Mouse (Mus musculus): ENCODE measurements around the gene Rora. TPM values are rescaled to one million over a fixed set of nuclear protein-coding genes. Genes with fewer than 3 reads are reported as not detected.

Gene Rora
- polyA plus RNA-seq, 1 experiment from 2014 or later, result 7.8 TPM

DNA sequence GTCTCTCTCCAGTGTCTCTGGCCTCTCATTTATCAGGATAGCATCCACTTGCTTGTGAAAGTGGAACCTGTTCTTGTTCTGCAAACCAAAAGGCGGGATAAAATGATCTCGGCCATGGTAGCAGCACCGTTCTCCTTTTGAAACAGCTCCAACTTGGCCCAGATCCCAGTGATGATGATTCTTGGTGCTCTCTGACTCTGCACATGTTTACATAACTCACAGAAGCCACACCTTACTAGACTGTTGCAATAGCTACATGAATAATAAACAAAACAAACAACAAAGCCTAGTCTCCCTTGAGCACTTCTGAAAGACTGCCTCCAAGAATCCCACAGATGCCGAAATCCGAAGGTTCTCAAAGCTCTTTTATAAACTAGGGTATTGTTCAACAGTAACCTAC lies 357.3 kb downstream of the Rora start:
- no peaks in the 10 kb centered on the region for H3K9me3 ChIP-seq (replicated peaks)
- H3K9ac ChIP-seq, result no peak overlapping the region
- 83% methylated on average over 5 of the region's 5 CpGs for WGBS
- no peaks in the 10 kb centered on the region for H3K27me3 ChIP-seq
- ATAC-seq (ENCODE audit: low FRiP score), result no peak
- H3K36me3 ChIP-seq, result no peaks in the 10 kb centered on the region
- no peak overlapping the region for H3K4me2 ChIP-seq (replicated peaks)
- H3K4me1 ChIP-seq, result no peaks in the 10 kb centered on the region
- H3K27ac ChIP-seq, result no peak overlapping the region
- H3K4me3 ChIP-seq, result no peak overlapping the region

DNA sequence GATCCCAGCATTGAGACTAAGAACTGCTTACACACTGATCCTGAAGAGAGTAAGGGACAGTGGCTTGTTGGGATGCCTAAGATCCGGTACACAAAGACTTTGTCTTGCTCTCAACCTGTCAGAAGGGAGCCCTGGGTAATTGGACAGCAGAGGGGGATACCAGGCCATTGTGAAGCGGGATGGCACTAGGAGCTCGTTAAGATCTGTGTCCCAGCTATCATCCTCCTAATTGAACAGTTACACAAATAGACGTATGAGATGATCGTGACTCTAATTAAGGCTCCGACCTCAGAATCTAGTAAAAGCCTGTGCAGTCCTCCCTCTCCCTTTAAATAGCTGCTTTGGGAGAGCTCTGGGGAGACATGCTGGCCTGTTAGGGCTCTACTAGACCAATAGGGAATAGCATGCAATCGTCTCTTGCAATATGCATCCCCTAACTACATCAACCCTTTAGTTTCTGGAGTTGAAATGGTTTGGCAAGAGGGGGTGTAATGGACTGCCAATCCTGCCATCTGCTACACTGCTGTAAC lies 359.7 kb downstream of the Rora start:
- Histone ChIP-seq H3K27me3 (no peaks in the 10 kb centered on the region), H3K36me3 (no peaks in the 10 kb centered on the region), H3K4me2 (replicated peaks) (no peak overlapping the region), H3K9me3 (replicated peaks) (no peaks in the 10 kb centered on the region), H3K27ac (no peak overlapping the region), H3K4me3 (no peak overlapping the region), H3K9ac (no peak overlapping the region), H3K4me1 (no peaks in the 10 kb centered on the region)
- no peak for ATAC-seq (ENCODE audit: low FRiP score)
- 84% methylated on average over 7 of the region's 7 CpGs for WGBS

DNA sequence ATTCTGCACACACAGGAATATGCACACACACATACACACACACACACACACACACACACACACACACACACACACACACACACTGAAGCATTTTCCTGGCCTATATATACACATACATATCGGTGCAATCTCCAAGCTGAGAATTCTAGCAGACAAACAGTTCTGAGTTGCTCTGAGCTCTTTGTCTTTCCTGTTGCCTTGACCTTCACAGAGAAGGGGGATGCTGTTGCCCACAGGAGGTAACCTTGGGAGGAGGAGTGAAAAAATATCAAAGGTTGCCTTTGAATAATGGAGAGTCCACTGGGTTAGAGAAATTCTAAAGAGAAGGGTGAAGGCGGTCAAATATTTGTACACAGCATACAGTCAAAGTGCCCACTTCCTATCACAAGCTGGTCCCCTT lies 360.6 kb downstream of the Rora start:
- no peaks in the 10 kb centered on the region for H3K9me3 ChIP-seq (replicated peaks)
- no peak overlapping the region for H3K27ac ChIP-seq
- no peaks in the 10 kb centered on the region for H3K27me3 ChIP-seq
- H3K9ac ChIP-seq, result no peak overlapping the region
- no peaks in the 10 kb centered on the region for H3K36me3 ChIP-seq
- H3K4me3 ChIP-seq, result no peak overlapping the region
- WGBS, result 85% methylated on average over 2 of the region's 2 CpGs
- no peaks in the 10 kb centered on the region for H3K4me1 ChIP-seq
- no peak for ATAC-seq (ENCODE audit: low FRiP score)
- H3K4me2 ChIP-seq (replicated peaks), result no peak overlapping the region

DNA sequence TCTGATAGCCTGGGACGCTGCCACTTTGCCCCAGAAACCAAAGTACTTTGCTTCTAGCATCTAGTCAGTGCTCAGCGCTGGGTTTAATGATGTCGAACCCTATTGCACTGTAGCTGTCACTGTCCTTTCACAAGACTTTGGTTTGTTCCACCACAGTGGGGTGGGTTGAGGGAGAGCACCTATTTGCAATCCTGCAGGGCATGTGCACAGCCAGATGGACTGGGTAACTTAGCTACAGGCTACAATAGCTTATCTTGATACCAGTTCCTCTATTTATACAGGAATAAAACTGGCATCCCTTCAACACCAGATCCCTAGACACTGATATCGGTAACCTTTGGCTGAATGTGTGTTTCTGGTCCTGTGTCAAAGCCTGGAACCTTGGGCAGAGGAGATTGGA lies 366.8 kb downstream of the Rora start:
- Histone ChIP-seq H3K27me3 (no peaks in the 10 kb centered on the region), H3K36me3 (no peaks in the 10 kb centered on the region), H3K27ac (no peak overlapping the region), H3K4me1 (no peaks in the 10 kb centered on the region), H3K4me3 (no peak overlapping the region), H3K9ac (no peak overlapping the region), H3K4me2 (replicated peaks) (no peak overlapping the region), H3K9me3 (replicated peaks) (no peaks in the 10 kb centered on the region; the same call in 1 of the 2 replicates)
- WGBS, result 96% methylated on average over 4 of the region's 4 CpGs
- no peak for ATAC-seq (ENCODE audit: low FRiP score)

DNA sequence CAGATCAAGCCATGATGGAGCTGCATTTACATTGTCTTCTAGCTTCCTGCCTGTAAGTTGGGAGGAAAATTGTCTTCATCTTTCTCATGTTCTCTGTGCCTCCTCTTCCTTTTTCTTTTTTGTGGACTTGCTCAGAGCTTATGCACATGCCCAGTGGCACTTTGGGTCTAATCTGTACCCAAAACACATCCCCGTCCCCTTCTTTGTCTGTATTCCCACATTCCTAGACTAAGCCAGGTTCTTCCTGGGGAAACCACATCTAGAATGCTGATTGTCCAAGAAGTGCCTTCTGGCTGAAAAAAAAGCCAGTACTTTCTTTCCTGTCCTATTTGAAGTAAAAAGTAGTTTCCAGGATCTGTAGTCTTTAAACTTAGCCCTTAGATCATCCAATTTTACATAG lies 367.9 kb downstream of the Rora start:
- H3K27ac ChIP-seq, result no peak overlapping the region
- 97% methylated on average over 1 of the region's 1 CpGs for WGBS
- no peaks in the 10 kb centered on the region for H3K27me3 ChIP-seq
- no peaks in the 10 kb centered on the region; the same call in 1 of the 2 replicates for H3K9me3 ChIP-seq (replicated peaks)
- no peak for ATAC-seq (ENCODE audit: low FRiP score)
- no peaks in the 10 kb centered on the region for H3K4me1 ChIP-seq
- no peak overlapping the region for H3K4me3 ChIP-seq
- no peak overlapping the region for H3K9ac ChIP-seq
- H3K4me2 ChIP-seq (replicated peaks), result no peak overlapping the region
- no peaks in the 10 kb centered on the region for H3K36me3 ChIP-seq

DNA sequence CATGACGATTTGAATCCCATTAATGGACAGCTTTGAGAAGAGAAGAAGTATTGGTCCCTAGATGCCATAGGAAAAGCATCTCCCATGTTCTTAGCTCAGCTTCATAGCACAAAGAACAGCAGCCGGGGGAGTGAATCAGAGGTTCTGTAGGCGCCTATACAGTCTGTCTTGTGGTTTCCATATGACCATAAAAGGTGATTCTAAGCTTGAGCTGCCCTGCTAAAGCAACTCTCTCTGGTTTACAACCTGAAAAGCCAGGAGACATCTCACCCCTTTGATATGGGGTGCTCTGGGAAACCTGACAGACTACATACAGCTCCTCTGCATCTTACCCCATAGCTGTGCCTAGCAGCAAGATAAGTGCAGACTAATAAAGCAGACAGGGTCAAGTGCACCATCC lies 369.7 kb downstream of the Rora start:
- ATAC-seq (ENCODE audit: low FRiP score), result no peak
- no peak overlapping the region for H3K27ac ChIP-seq
- WGBS, result 87% methylated on average over 3 of the region's 3 CpGs
- H3K4me3 ChIP-seq, result no peak overlapping the region
- H3K4me1 ChIP-seq, result no peaks in the 10 kb centered on the region
- H3K27me3 ChIP-seq, result no peaks in the 10 kb centered on the region
- H3K9ac ChIP-seq, result no peak overlapping the region
- no peaks in the 10 kb centered on the region for H3K36me3 ChIP-seq
- H3K4me2 ChIP-seq (replicated peaks), result no peak overlapping the region
- H3K9me3 ChIP-seq (replicated peaks), result no peaks in the 10 kb centered on the region; the same call in 1 of the 2 replicates

DNA sequence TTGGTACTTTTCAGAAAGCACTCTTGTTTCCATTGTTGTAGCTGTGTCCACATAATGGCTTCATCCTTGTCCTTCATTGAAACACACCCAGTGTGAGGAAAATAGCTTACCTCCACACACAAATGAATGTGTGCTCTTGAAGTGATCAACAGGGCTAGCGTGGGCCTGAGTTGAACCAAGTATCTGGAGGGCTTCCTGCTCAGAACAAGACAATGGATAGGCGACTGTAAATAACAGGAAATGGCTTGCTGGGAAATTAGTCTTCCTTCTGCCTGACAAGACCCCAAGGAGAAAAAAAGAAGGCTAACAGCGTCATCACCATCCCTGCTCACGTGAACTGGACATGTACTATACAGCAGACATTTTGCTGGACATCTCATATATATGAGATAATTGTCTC lies 374.6 kb downstream of the Rora start:
- H3K4me2 ChIP-seq (replicated peaks), result no peak overlapping the region
- H3K27ac ChIP-seq, result no peak overlapping the region
- 78% methylated on average over 4 of the region's 4 CpGs for WGBS
- ATAC-seq (ENCODE audit: low FRiP score), result no peak
- no peaks in the 10 kb centered on the region for H3K4me1 ChIP-seq
- no peak overlapping the region for H3K9ac ChIP-seq
- no peaks in the 10 kb centered on the region for H3K36me3 ChIP-seq
- no peaks in the 10 kb centered on the region; the same call in 1 of the 2 replicates for H3K9me3 ChIP-seq (replicated peaks)
- no peak overlapping the region for H3K4me3 ChIP-seq
- no peaks in the 10 kb centered on the region for H3K27me3 ChIP-seq

DNA sequence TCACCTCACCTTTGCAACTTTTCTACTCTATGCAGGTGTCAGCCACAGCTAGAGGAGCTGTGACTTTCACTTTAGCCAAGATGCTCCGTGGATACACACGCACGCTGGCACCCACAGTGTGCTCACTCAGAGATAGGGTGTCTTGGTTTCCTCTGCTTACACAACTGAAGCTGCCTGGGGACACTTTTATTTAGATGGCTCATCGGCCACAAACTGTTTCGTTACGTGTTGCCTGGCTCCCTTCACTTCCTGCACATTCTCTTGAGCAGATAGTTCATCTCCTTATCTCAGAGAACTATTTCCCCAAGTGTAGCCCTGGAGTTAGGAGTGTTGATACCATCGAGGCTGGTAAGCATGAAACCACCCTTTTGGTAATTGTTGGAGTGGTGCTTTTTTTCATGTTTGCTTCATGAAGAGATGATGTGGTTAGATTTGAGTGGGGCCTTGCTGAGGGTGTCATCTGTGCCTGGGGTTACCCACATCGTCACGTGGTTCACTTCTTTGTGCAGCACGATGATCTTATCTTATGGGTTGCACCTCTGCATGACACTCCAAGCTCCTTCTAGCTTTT lies 380.8 kb downstream of the Rora start:
- 91% methylated on average over 10 of the region's 10 CpGs for WGBS

DNA sequence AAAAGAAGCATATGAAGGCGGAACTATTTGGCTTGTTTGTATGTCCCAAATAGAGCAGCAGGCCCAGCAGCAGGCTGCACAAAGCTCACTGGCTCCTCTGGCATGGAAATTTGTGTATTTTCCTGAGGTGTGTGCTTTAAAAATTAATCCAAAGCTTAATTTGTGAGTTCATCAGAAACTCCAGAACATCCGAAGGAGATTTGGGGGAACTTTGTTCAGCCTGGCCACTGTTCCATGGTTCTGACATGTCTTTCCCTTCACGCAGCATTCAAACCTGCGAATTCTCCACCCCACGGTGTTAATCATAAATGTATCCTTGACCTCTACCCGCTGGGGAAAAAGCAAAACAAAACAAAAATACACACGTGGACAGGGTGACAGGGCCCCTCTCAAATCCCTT lies 381.9 kb downstream of the Rora start:
- Histone ChIP-seq H3K9ac (no peak overlapping the region), H3K27me3 (no peaks in the 10 kb centered on the region), H3K4me2 (replicated peaks) (no peak overlapping the region), H3K9me3 (replicated peaks) (no peaks in the 10 kb centered on the region), H3K4me3 (no peak overlapping the region), H3K4me1 (peaks cover 3% of the 10 kb centered on the region; the same call in 1 of the 2 replicates), H3K27ac (no peak overlapping the region), H3K36me3 (no peaks in the 10 kb centered on the region)
- 84% methylated on average over 7 of the region's 7 CpGs for WGBS
- ATAC-seq (ENCODE audit: low FRiP score), result no peak

More for the DNA sequence above, 380.8 kb downstream of the Rora start:
- Histone ChIP-seq H3K4me1 (peaks cover 3% of the 10 kb centered on the region; the same call in 1 of the 2 replicates), H3K36me3 (no peaks in the 10 kb centered on the region), H3K4me2 (replicated peaks) (no peak overlapping the region), H3K4me3 (no peak overlapping the region), H3K9me3 (replicated peaks) (no peaks in the 10 kb centered on the region), H3K27me3 (no peaks in the 10 kb centered on the region), H3K9ac (no peak overlapping the region), H3K27ac (no peak overlapping the region)
- no peak for ATAC-seq (ENCODE audit: low FRiP score)

DNA sequence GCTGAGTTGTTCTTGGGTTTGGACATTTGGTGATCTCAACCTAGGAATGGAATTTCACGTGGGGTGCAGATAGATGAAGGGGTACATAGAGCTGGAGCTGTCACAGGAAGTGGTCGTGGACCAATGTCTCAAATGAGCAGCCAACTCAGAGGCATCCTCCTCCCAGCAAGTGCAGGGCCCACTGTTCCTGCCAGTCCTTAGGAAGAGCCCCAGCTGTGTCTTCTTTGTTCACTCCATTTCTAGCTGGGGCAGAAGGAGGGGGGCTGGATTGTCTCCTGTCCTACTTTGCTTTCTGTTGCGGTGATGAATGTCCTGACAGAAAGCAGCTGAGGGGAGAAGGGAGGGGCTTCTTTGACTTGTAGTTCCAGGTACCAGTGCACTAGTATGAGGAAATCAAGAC lies 382.7 kb downstream of the Rora start:
- peaks cover 3% of the 10 kb centered on the region; the same call in 1 of the 2 replicates for H3K4me1 ChIP-seq
- ATAC-seq (ENCODE audit: low FRiP score), result no peak
- H3K27ac ChIP-seq, result no peak overlapping the region
- no peaks in the 10 kb centered on the region for H3K9me3 ChIP-seq (replicated peaks)
- no peak overlapping the region for H3K9ac ChIP-seq
- no peak overlapping the region for H3K4me2 ChIP-seq (replicated peaks)
- H3K4me3 ChIP-seq, result no peak overlapping the region
- H3K36me3 ChIP-seq, result no peaks in the 10 kb centered on the region
- WGBS, result 37% methylated on average over 3 of the region's 3 CpGs
- no peaks in the 10 kb centered on the region for H3K27me3 ChIP-seq

DNA sequence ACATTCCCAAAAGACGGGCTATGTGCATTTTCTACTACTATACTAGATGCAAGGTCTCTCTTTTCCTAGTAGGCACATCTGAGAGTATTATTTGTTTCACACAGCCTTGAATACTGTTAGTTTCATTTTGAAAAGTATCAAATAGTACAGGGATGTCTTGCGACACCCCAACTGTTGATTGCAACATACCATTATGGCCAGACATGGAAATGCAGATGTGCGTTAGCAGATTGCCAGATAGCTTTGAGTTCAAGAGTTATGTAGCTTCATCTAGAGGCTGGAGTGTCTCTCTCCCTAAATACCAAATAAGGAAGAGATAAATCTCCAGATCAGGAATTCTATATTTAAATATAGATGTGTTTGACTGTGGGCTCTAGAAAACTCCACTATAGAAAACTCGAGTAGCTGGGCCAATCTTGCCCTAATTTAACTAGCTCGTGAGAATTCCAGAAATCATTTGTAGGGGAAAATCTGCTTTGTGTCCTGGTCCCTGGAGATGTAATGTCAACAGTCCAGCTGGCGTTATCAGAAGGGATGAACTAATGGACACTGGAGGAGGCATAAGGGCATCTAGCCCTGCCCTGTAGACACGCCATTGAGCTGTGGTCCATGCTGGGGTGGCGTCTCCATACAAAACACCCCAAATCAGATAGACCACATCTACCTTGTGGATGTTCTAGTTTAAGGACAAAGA lies 390.5 kb downstream of the Rora start:
- Histone ChIP-seq H3K4me2 (replicated peaks) (no peak overlapping the region), H3K27me3 (no peaks in the 10 kb centered on the region), H3K4me3 (no peak overlapping the region), H3K4me1 (no peaks in the 10 kb centered on the region), H3K27ac (no peak overlapping the region), H3K9ac (no peak overlapping the region), H3K36me3 (no peaks in the 10 kb centered on the region), H3K9me3 (replicated peaks) (no peaks in the 10 kb centered on the region)
- 90% methylated on average over 8 of the region's 8 CpGs for WGBS
- ATAC-seq (ENCODE audit: low FRiP score), result no peak

DNA sequence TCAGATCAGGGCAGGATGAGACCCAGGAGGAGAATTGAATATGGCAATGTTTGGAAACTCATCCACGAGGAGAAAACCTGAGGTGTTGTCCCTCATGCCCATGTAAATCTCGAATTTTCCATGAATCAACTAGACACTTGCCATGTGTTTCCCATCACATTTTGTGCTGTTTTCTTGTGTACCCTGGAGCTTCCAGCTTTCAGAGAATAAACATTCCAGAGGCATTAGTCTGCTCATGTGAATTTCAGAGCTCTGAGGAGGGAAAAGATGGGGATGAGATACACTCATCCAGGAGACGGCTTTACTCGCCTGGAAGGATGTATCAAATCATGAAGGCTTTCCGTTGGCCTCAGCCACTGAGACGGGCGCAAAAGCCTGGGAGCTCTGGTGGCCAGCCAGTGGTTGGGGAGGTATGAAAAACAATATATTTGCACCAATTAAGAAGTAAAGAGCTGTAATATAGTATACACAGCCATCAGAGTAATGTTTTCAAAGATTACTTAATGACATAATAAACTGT lies 391.1 kb downstream of the Rora start:
- Histone ChIP-seq H3K4me1 (no peaks in the 10 kb centered on the region), H3K27me3 (no peaks in the 10 kb centered on the region), H3K9me3 (replicated peaks) (no peaks in the 10 kb centered on the region), H3K4me3 (no peak overlapping the region), H3K36me3 (no peaks in the 10 kb centered on the region), H3K27ac (no peak overlapping the region), H3K4me2 (replicated peaks) (no peak overlapping the region), H3K9ac (no peak overlapping the region)
- no peak for ATAC-seq (ENCODE audit: low FRiP score)
- WGBS, result 93% methylated on average over 7 of the region's 7 CpGs

DNA sequence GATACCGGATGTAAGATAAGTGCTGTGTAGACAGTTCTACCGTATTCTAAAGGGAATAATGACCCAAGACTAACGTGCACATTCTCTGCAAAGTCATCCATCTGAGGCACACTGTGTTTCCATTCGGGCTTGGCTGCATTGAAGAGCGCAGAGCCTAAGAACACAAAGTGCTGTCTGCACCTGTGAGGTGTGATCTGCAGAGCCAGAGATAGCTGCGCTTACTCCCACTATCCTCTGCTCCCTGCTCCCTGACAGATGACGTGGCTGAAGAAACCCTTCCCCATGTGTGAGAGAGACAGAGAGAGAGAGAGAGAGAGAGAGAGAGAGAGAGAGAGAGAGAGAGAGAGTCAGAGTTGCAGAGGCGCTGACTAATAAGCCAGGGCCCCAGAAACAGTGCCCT lies 392.3 kb downstream of the Rora start:
- H3K9ac ChIP-seq, result no peak overlapping the region
- no peaks in the 10 kb centered on the region for H3K9me3 ChIP-seq (replicated peaks)
- no peaks in the 10 kb centered on the region for H3K27me3 ChIP-seq
- no peak overlapping the region for H3K27ac ChIP-seq
- ATAC-seq (ENCODE audit: low FRiP score), result no peak
- 82% methylated on average over 8 of the region's 8 CpGs for WGBS
- H3K36me3 ChIP-seq, result no peaks in the 10 kb centered on the region
- H3K4me1 ChIP-seq, result no peaks in the 10 kb centered on the region
- no peak overlapping the region for H3K4me3 ChIP-seq
- H3K4me2 ChIP-seq (replicated peaks), result no peak overlapping the region

Data from hindbrain, embryonic 12.5 days (tissue).